Mouse (Mus musculus) myocyte (in vitro differentiated cells): ENCODE measurements around the gene Clec4a3.

Source experiments
- MAX ChIP-seq: IDR thresholded peaks from one replicate; pipeline ENCODE4 v1.6.1; 2011; ENCODE audit warnings: low read depth, mild to moderate bottlenecking, control low read depth
- POLR2A ChIP-seq: IDR thresholded peaks from one replicate; pipeline ENCODE4 v1.6.1; 2011; ENCODE audit warnings: low read depth, mild to moderate bottlenecking, control low read depth, moderate library complexity; ENCODE audit not compliant: insufficient read length
- TCF12 ChIP-seq: IDR thresholded peaks from one replicate; pipeline ENCODE4 v1.6.1; 2011; ENCODE audit warnings: mild to moderate bottlenecking, control low read depth; ENCODE audit not compliant: poor library complexity, insufficient read depth, severe bottlenecking

DNA sequence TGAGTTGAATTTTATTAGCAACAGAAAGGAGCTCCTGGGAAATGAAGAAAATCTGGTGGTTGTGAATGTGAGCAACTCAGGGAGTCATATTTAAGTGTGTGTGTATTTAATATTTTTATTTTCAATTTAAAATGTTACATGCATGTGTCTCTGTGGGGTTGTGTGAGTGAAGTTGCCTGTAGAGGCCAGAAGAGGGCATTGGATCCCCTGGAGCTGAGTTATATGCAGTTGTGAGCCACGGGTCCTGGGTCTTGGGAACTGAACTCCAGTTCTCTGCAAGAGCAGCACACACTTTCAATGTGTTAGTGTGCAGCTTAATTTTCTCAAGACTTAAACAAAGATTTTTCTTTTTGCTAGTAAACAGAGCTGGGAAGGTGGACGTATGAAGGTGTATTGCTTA lies 12.2 kb downstream of the Clec4a3 start:
- no peak for TF ChIP-seq MAX
- TF ChIP-seq POLR2A = no peak
- no peak for TF ChIP-seq TCF12
